Mouse (Mus musculus) limb, embryonic 15.5 days (tissue): ENCODE data around the gene Nrl. TPM values are rescaled to one million over a fixed set of nuclear protein-coding genes. Genes with fewer than 3 reads are reported as not detected.
A peak's percentile ranks its signal among the peaks of the same experiment; 100 is the strongest.

Source experiments
- ATAC-seq: fragments of 200-750 bp; cut with Nextera tagmentation; 2 replicates; pipeline ENCODE4 v1.8.0; 2017; ENCODE audit warnings: low read depth, moderate TSS enrichment; ENCODE audit not compliant: insufficient number of reproducible peaks, low FRiP score, low TSS enrichment
- H3K27ac ChIP-seq: fragments of 300-500 bp; sonication (generic); 2 replicates; pipeline ENCODE4 v1.5.1; 2015; ENCODE audit warnings: moderate library complexity, mild to moderate bottlenecking, inconsistent platforms
- H3K27me3 ChIP-seq: fragments of 300-500 bp; sonication (generic); 2 replicates; pipeline ENCODE4 v1.6.1; 2015; ENCODE audit warnings: inconsistent platforms
- H3K36me3 ChIP-seq: fragments of 300-500 bp; sonication (generic); 2 replicates; pipeline ENCODE4 v1.6.1; 2015; ENCODE audit warnings: inconsistent platforms
- H3K4me1 ChIP-seq: fragments of 300-500 bp; sonication (generic); 2 replicates; pipeline ENCODE4 v1.6.1; 2015; ENCODE audit warnings: inconsistent platforms
- H3K4me2 ChIP-seq: fragments of 300-500 bp; sonication (generic); 2 replicates; pipeline ENCODE4 v1.6.1; 2015; ENCODE audit warnings: mild to moderate bottlenecking, inconsistent platforms
- H3K4me3 ChIP-seq: fragments of 300-500 bp; sonication (generic); 2 replicates; pipeline ENCODE4 v1.5.1; 2015; ENCODE audit warnings: mild to moderate bottlenecking, inconsistent platforms
- H3K9ac ChIP-seq: fragments of 300-500 bp; sonication (generic); 2 replicates; pipeline ENCODE4 v1.6.1; 2015; ENCODE audit warnings: inconsistent platforms
- H3K9me3 ChIP-seq: fragments of 300-500 bp; sonication (generic); 2 replicates; pipeline ENCODE4 v1.6.1; 2016; ENCODE audit warnings: inconsistent platforms
- WGBS: fragments of 180-500 bp; shearing (Covaris S2); methylation state at CpG from one replicate; pipeline ENCODE4 v1.1.7; 2015; 5-methylcytosine and 5-hydroxymethylcytosine counted together
- polyA plus RNA-seq: library from polyadenylated mRNA; unstranded; fragments of >200 nt; fragmentation: Nextera tagmentation; extraction: Ambion mirVana; gene quantifications from 2 replicates; pipeline ENCODE4 v1.2.1, GENCODE M21; 2015

Nrl gene
- polyA plus RNA-seq, 1 experiment from 2014 or later = not detected

- H3K4me1 ChIP-seq = peaks cover 15% of the 10 kb centered on the region
- WGBS = 61% methylated on average over 16 of the region's 16 CpGs
- no peak for ATAC-seq
These were observed 27.9 kb downstream of the Nrl start for GRCm38 (mm10) chr14:55496761-55497448.

GRCm38 (mm10) chr14:55495509-55496240, 29.1 kb downstream of the Nrl start:
- no peaks in the 10 kb centered on the region for H3K36me3 ChIP-seq
- no peak overlapping the region for H3K9ac ChIP-seq
- no peak overlapping the region for H3K27ac ChIP-seq
- no peaks in the 10 kb centered on the region for H3K9me3 ChIP-seq
- 71% methylated on average over 19 of the region's 20 CpGs for WGBS
- peaks cover 24% of the 10 kb centered on the region for H3K4me1 ChIP-seq
- H3K4me3 ChIP-seq = no peak overlapping the region
- ATAC-seq = no peak
- H3K27me3 ChIP-seq = no peaks in the 10 kb centered on the region
- H3K4me2 ChIP-seq = no peak overlapping the region

More at GRCm38 (mm10) chr14:55496761-55497448, 27.9 kb downstream of the Nrl start:
- H3K27ac ChIP-seq = no peak overlapping the region
- H3K27me3 ChIP-seq = no peaks in the 10 kb centered on the region
- no peak overlapping the region for H3K9ac ChIP-seq
- no peaks in the 10 kb centered on the region for H3K36me3 ChIP-seq
- no peaks in the 10 kb centered on the region for H3K9me3 ChIP-seq
- H3K4me3 ChIP-seq = no peak overlapping the region
- no peak overlapping the region for H3K4me2 ChIP-seq

- no peak for ATAC-seq
- no peak overlapping the region for H3K9ac ChIP-seq
- H3K36me3 ChIP-seq = peaks cover 7% of the 10 kb centered on the region; the same call in 1 of the 2 replicates
- 26% methylated on average over 3 of the region's 3 CpGs for WGBS
- no peak overlapping the region for H3K4me2 ChIP-seq
- no peak overlapping the region for H3K27ac ChIP-seq
- H3K9me3 ChIP-seq = no peaks in the 10 kb centered on the region
- 0 out of 2 replicates have a peak overlapping the region, but pooled peaks have one; percentile 71 for H3K4me3 ChIP-seq
- no peaks in the 10 kb centered on the region for H3K27me3 ChIP-seq
- H3K4me1 ChIP-seq = peaks cover 21% of the 10 kb centered on the region
These were observed 32.7 kb downstream of the Nrl start for GRCm38 (mm10) chr14:55492103-55492502.

DNA sequence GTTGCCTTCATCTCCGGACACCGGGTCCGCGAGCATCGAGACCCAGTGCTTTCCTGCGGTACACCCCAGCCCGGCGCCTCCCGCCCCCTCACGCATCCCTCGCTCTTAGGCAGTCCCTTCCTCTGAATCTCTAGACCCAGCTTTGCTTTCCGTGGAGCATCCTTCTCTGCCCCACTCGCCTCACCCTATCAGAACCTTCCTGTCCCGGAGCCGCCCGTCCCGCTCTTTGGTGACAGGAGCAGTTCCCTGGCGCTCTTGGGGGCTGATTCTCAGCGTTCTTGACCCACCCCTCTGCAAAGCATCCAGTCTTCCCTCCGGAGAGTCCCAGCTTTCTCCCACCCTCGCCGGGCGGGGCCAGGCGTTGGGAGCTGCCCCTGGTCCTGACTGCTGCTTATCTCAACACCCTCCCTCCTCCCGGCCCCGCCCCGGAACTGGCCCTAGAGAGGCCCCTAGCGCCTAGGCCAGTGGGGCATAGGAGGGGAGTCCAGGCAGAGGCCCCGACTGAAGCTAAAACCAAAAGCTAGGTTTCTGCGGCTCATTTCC, 33.4 kb downstream of the Nrl start:
- H3K4me3 ChIP-seq = peak overlapping the region; percentile 71
- WGBS = 1% methylated on average over 30 of the region's 30 CpGs
- H3K27ac ChIP-seq = peak overlapping the region; percentile 63; the same call in 1 of the 2 replicates
- ATAC-seq = peak; percentile 41
- peaks cover 15% of the 10 kb centered on the region; the same call in 1 of the 2 replicates for H3K36me3 ChIP-seq
- peak overlapping the region; percentile 99 for H3K4me2 ChIP-seq
- H3K9ac ChIP-seq = peak overlapping the region; percentile 41
- H3K9me3 ChIP-seq = no peaks in the 10 kb centered on the region
- H3K27me3 ChIP-seq = no peaks in the 10 kb centered on the region
- H3K4me1 ChIP-seq = peaks cover 17% of the 10 kb centered on the region

DNA sequence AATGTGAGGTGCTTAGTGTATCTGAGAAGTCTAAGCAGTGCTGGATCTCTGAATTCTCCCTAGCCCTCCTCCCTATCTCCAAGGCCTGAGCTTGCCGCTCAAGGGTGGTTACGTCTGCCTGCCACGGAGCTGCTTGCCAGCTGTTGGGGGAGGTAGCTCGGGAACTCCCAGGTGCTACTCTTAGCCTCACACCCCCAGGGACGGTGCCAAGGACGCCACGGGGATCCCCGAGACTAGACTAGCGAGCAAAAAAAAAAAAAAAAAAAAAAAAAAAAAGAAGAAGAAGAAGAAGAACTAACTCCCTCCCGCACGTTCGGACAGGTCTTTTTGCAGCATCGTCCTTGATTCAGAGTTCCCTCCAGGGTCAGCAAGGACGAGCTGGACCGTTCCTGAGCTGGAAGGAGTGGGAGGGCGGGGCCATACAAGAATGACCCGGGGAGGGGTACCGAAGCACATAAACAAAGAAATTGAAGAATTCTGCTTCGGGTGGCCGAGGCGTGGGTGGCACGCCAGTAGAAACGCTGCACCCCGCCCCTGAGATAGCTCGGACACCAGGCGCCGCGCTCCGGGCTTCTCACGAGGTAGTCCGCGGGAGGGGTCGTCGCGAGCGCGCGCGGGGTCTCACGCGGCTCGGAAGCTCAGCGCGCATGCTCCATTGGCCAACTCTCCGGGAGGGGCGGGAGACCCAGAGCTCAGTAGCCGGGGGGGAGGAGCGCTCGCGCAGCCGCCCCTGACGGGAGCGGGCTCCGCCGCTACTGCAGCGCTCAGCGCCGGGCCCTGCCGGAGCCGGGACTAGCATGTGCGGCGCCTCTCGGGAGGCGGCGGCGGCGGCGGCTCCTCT, 34.2 kb downstream of the Nrl start, which contains the start of gene Carmil3:
Gene Carmil3 (plus strand): TSS at position 291 of the 841 bp plus-strand sequence.
- Histone ChIP-seq H3K4me1 (peaks cover 17% of the 10 kb centered on the region), H3K4me3 (peak within 1 kb of the TSS; percentile 71), H3K4me2 (peak within 1 kb of the TSS; percentile 99), H3K36me3 (peaks cover 20% of the 10 kb centered on the region; the same call in 1 of the 2 replicates), H3K27me3 (no peaks in the 10 kb centered on the region), H3K9ac (peak within 1 kb of the TSS; percentile 41), H3K9me3 (no peaks in the 10 kb centered on the region), H3K27ac (peak within 1 kb of the TSS; percentile 63)
- ATAC-seq = peak; percentile 67; the same call in 1 of the 2 replicates
- under 1% methylated on average over 59 of the region's 68 CpGs for WGBS

GRCm38 (mm10) chr14:55486836-55487235, 37.9 kb downstream of the Nrl start:
- Histone ChIP-seq H3K36me3 (peaks cover 24% of the 10 kb centered on the region; the same call in 1 of the 2 replicates), H3K4me1 (peaks cover 12% of the 10 kb centered on the region), H3K27ac (no peak overlapping the region), H3K9ac (no peak overlapping the region), H3K9me3 (no peaks in the 10 kb centered on the region), H3K27me3 (no peaks in the 10 kb centered on the region), H3K4me3 (no peak overlapping the region), H3K4me2 (no peak overlapping the region)
- ATAC-seq = no peak
- 87% methylated on average over 8 of the region's 8 CpGs for WGBS

DNA sequence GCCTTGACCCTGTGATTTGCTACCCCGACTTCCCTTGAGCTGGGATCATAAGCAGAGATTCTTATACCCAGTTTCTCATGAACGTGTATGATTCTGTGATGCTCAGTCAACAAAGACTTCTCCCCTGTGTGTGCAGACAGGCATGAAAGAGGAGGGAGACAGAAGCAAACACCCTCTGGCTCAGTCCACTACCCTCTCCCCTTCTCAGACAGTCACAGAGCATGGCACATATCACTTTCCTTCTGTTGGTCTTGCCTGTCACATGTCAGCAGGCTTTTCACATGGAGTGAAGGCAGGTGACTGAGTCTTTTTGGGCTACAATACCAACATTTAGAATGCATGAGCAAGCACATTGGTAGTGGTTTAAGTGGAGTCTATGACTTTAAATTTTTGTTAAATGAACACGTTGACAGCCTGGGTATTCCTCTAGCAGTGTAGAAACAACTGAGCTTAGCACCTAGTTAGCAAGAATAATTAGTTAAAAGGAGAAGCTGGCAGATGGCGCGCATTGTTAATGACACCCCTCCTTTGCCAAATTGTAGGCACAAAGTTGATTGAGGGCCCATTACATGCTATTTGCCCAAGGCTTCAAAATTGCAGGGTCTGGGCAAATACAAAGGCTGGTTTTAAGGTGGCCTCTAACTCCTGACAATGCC, 40.2 kb downstream of the Nrl start:
- H3K27ac ChIP-seq = no peak overlapping the region
- no peak overlapping the region for H3K4me2 ChIP-seq
- ATAC-seq = no peak
- H3K4me1 ChIP-seq = 0 out of 2 replicates have a peak, but pooled peaks cover 5% of the 10 kb centered on the region
- no peak overlapping the region for H3K4me3 ChIP-seq
- no peak overlapping the region for H3K9ac ChIP-seq
- no peaks in the 10 kb centered on the region for H3K27me3 ChIP-seq
- no peaks in the 10 kb centered on the region for H3K9me3 ChIP-seq
- 76% methylated on average over 5 of the region's 5 CpGs for WGBS
- H3K36me3 ChIP-seq = peaks cover 30% of the 10 kb centered on the region; the same call in 1 of the 2 replicates

GRCm38 (mm10) chr14:55479629-55480028, 45.2 kb downstream of the Nrl start:
- Histone ChIP-seq H3K4me1 (peaks cover 12% of the 10 kb centered on the region; the same call in 1 of the 2 replicates), H3K27me3 (no peaks in the 10 kb centered on the region), H3K9me3 (no peaks in the 10 kb centered on the region), H3K4me2 (no peak overlapping the region), H3K27ac (no peak overlapping the region), H3K9ac (0 out of 2 replicates have a peak overlapping the region, but pooled peaks have one; percentile 2), H3K4me3 (no peak overlapping the region), H3K36me3 (peaks cover 9% of the 10 kb centered on the region; the same call in 1 of the 2 replicates)
- ATAC-seq = no peak
- 93% methylated on average over 10 of the region's 10 CpGs for WGBS

DNA sequence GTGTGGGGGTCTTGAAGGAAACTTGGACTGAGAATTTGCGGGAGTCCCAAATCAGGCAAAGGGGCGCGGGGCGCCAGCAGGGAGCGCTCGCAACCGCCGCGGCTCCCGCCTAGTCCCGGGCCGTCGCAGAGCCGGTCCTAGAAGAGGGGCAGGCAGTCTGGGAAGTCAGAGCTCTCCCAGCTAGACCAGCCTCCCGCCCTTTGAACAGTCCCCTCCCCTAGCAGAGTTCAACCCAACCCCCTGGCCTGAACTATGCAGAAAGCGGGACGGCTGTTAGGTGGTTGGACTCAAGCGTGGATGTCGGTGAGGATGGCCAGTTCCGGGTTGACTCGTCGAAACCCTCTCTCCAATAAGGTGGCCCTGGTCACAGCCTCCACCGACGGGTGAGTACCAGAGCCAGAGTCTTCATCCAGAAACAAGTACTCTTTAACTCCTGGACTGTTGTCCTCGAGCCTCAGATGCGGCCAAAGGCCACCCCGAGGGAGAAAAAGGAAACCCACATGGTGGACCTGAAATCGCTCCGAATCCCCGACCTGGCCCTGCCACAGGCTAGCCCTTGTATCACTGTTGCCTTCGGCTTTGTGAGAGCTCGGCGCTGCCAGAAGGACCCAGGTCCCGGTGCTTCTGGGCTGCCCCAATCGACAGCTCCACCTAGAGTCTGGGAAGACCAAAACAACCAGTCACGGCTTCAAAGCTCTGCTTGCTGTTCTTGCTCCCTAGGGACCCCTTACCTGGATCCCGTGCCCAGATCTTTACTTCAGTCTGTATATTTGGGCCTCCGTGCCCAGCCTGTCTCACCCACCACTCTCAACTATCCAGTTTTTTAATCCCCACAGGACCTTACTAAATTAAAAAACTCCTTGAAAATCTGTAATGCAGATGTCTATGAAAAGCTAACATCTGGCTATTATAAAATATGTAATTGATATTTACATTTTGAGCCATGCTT, 45.9 kb downstream of the Nrl start, which contains the start of gene Dhrs4:
Gene Dhrs4 (plus strand): TSS at position 108 of the 949 bp plus-strand sequence.
- Histone ChIP-seq H3K4me2 (peak within 1 kb of the TSS; percentile 59), H3K9ac (peak within 1 kb of the TSS; percentile 55), H3K9me3 (no peaks in the 10 kb centered on the region), H3K4me3 (peak within 1 kb of the TSS; percentile 68), H3K36me3 (peaks cover 6% of the 10 kb centered on the region; the same call in 1 of the 2 replicates), H3K27me3 (no peaks in the 10 kb centered on the region), H3K27ac (peak within 1 kb of the TSS; percentile 88), H3K4me1 (peaks cover 12% of the 10 kb centered on the region; the same call in 1 of the 2 replicates)
- under 1% methylated on average over 38 of the region's 38 CpGs for WGBS
- peak; percentile 92 for ATAC-seq

GRCm38 (mm10) chr14:55477829-55478228, 47.0 kb downstream of the Nrl start:
- Histone ChIP-seq H3K27ac (no peak overlapping the region), H3K4me3 (peak overlapping the region; percentile 68; the same call in 1 of the 2 replicates), H3K4me2 (no peak overlapping the region), H3K36me3 (peaks cover 6% of the 10 kb centered on the region; the same call in 1 of the 2 replicates), H3K4me1 (peaks cover 12% of the 10 kb centered on the region; the same call in 1 of the 2 replicates), H3K9me3 (no peaks in the 10 kb centered on the region), H3K9ac (no peak overlapping the region), H3K27me3 (no peaks in the 10 kb centered on the region)
- no peak for ATAC-seq
- WGBS = 92% methylated on average over 5 of the region's 5 CpGs
